Mouse (Mus musculus): ENCODE measurements around the gene Snf8. TPM values are rescaled to one million over a fixed set of nuclear protein-coding genes. Genes with fewer than 3 reads are reported as not detected.

Gene Snf8
- total and polyA plus RNA-seq, 3 experiments: 48.4 to 154 (median 62.3) TPM

- DNase-seq (ENCODE audit: low spot score) (no peak), ATAC-seq (ENCODE audit: extremely low read depth, insufficient number of reproducible peaks, low FRiP score, poor library complexity, severe bottlenecking) (no peak)
- H3K36me3 ChIP-seq (replicated peaks): peaks cover 30% of the 10 kb centered on the region
- peaks cover 31% of the 10 kb centered on the region for H3K4me1 ChIP-seq (ENCODE audit: insufficient read depth, low read depth, low read length)
- no peaks in the 10 kb centered on the region for H3K9me3 ChIP-seq (replicated peaks)
- peak overlapping the region; percentile 81 for H3K4me3 ChIP-seq (ENCODE audit: low read depth, low read length)
- H3K27me3 ChIP-seq (ENCODE audit: insufficient read depth, low read length): peaks cover 9% of the 10 kb centered on the region
- no peak for TF ChIP-seq TAL1 (conservative IDR thresholded peaks at IDR 0.05; ENCODE audit: low read depth, low read length)
- TF ChIP-seq GATA1 (IDR thresholded peaks at IDR 0.05; ENCODE audit: borderline replicate concordance, low read length): no peak
- TF ChIP-seq CTCF (IDR thresholded peaks at IDR 0.05; ENCODE audit: low read depth, low read length): no peak
- TF ChIP-seq POLR2AphosphoS5 (IDR thresholded peaks at IDR 0.05; ENCODE audit: insufficient replicate concordance, low read depth, low read length): no peak
- TF ChIP-seq GATA2 (IDR thresholded peaks at IDR 0.05; ENCODE audit: borderline replicate concordance, low read depth, low read length): no peak
Observed at GRCm38 (mm10) chr11:96034116-96034515, 569 bp upstream of the Snf8 start.

- TF ChIP-seq TAL1 (conservative IDR thresholded peaks at IDR 0.05; ENCODE audit: low read depth, low read length): no peak
- no peak for TF ChIP-seq CTCF (IDR thresholded peaks at IDR 0.05; ENCODE audit: low read depth, low read length)
- TF ChIP-seq GATA2 (IDR thresholded peaks at IDR 0.05; ENCODE audit: borderline replicate concordance, low read depth, low read length): no peak
- TF ChIP-seq POLR2AphosphoS5 (IDR thresholded peaks at IDR 0.05; ENCODE audit: insufficient replicate concordance, low read depth, low read length): no peak
- TF ChIP-seq GATA1 (IDR thresholded peaks at IDR 0.05; ENCODE audit: borderline replicate concordance, low read length): no peak
- ATAC-seq (ENCODE audit: extremely low read depth, insufficient number of reproducible peaks, low FRiP score, poor library complexity, severe bottlenecking): no peak
- DNase-seq (ENCODE audit: low spot score): no peak
- peaks cover 34% of the 10 kb centered on the region for H3K36me3 ChIP-seq (replicated peaks)
- no peaks in the 10 kb centered on the region for H3K9me3 ChIP-seq (replicated peaks)
- no peaks in the 10 kb centered on the region; the same call in 1 of the 2 replicates for H3K27me3 ChIP-seq (ENCODE audit: insufficient read depth, low read length)
- peaks cover 31% of the 10 kb centered on the region for H3K4me1 ChIP-seq (ENCODE audit: insufficient read depth, low read depth, low read length)
- H3K4me3 ChIP-seq (ENCODE audit: low read depth, low read length): peak overlapping the region; percentile 81
Observed at GRCm38 (mm10) chr11:96035133-96035532, 448 bp downstream of the Snf8 start.

- H3K4me3 ChIP-seq (ENCODE audit: low read depth, low read length): no peak overlapping the region
- H3K9me3 ChIP-seq (replicated peaks): no peaks in the 10 kb centered on the region
- no peak for TF ChIP-seq GATA1 (IDR thresholded peaks at IDR 0.05; ENCODE audit: borderline replicate concordance, low read length)
- TF ChIP-seq POLR2AphosphoS5 (IDR thresholded peaks at IDR 0.05; ENCODE audit: insufficient replicate concordance, low read depth, low read length): no peak
- TF ChIP-seq GATA2 (IDR thresholded peaks at IDR 0.05; ENCODE audit: borderline replicate concordance, low read depth, low read length): no peak
- TF ChIP-seq CTCF (IDR thresholded peaks at IDR 0.05; ENCODE audit: low read depth, low read length): no peak
- peaks cover 52% of the 10 kb centered on the region for H3K36me3 ChIP-seq (replicated peaks)
- no peak for ATAC-seq (ENCODE audit: extremely low read depth, insufficient number of reproducible peaks, low FRiP score, poor library complexity, severe bottlenecking)
- no peak for DNase-seq (ENCODE audit: low spot score)
- no peaks in the 10 kb centered on the region for H3K27me3 ChIP-seq (ENCODE audit: insufficient read depth, low read length)
- peaks cover 33% of the 10 kb centered on the region for H3K4me1 ChIP-seq (ENCODE audit: insufficient read depth, low read depth, low read length)
Observed at GRCm38 (mm10) chr11:96037499-96037898, 2.8 kb downstream of the Snf8 start.

- H3K4me1 ChIP-seq (ENCODE audit: insufficient read depth, low read depth, low read length): peaks cover 33% of the 10 kb centered on the region
- TF ChIP-seq CTCF (IDR thresholded peaks at IDR 0.05; ENCODE audit: low read depth, low read length): no peak
- TF ChIP-seq GATA1 (IDR thresholded peaks at IDR 0.05; ENCODE audit: borderline replicate concordance, low read length): no peak
- TF ChIP-seq GATA2 (IDR thresholded peaks at IDR 0.05; ENCODE audit: borderline replicate concordance, low read depth, low read length): no peak
- TF ChIP-seq TAL1 (conservative IDR thresholded peaks at IDR 0.05; ENCODE audit: low read depth, low read length): no peak
- TF ChIP-seq POLR2AphosphoS5 (IDR thresholded peaks at IDR 0.05; ENCODE audit: insufficient replicate concordance, low read depth, low read length): no peak
- no peak overlapping the region for H3K4me3 ChIP-seq (ENCODE audit: low read depth, low read length)
- DNase-seq (ENCODE audit: low spot score) (no peak), ATAC-seq (ENCODE audit: extremely low read depth, insufficient number of reproducible peaks, low FRiP score, poor library complexity, severe bottlenecking) (no peak)
- H3K36me3 ChIP-seq (replicated peaks): peaks cover 63% of the 10 kb centered on the region
- H3K27me3 ChIP-seq (ENCODE audit: insufficient read depth, low read length): no peaks in the 10 kb centered on the region
- H3K9me3 ChIP-seq (replicated peaks): no peaks in the 10 kb centered on the region
Observed at GRCm38 (mm10) chr11:96038560-96038959, 3.9 kb downstream of the Snf8 start.

- DNase-seq (ENCODE audit: low spot score) (no peak), ATAC-seq (ENCODE audit: extremely low read depth, insufficient number of reproducible peaks, low FRiP score, poor library complexity, severe bottlenecking) (no peak)
- no peak overlapping the region for H3K4me3 ChIP-seq (ENCODE audit: low read depth, low read length)
- TF ChIP-seq CTCF (IDR thresholded peaks at IDR 0.05; ENCODE audit: low read depth, low read length): no peak
- TF ChIP-seq GATA2 (IDR thresholded peaks at IDR 0.05; ENCODE audit: borderline replicate concordance, low read depth, low read length): no peak
- TF ChIP-seq GATA1 (IDR thresholded peaks at IDR 0.05; ENCODE audit: borderline replicate concordance, low read length): no peak
- no peak for TF ChIP-seq POLR2AphosphoS5 (IDR thresholded peaks at IDR 0.05; ENCODE audit: insufficient replicate concordance, low read depth, low read length)
- no peak for TF ChIP-seq TAL1 (conservative IDR thresholded peaks at IDR 0.05; ENCODE audit: low read depth, low read length)
- peaks cover 92% of the 10 kb centered on the region for H3K36me3 ChIP-seq (replicated peaks)
- peaks cover 22% of the 10 kb centered on the region for H3K4me1 ChIP-seq (ENCODE audit: insufficient read depth, low read depth, low read length)
- no peaks in the 10 kb centered on the region for H3K27me3 ChIP-seq (ENCODE audit: insufficient read depth, low read length)
- H3K9me3 ChIP-seq (replicated peaks): no peaks in the 10 kb centered on the region
Observed at GRCm38 (mm10) chr11:96044803-96045567, 10.3 kb downstream of the Snf8 start.

GRCm38 (mm10) chr11:96046028-96046427, 11.3 kb downstream of the Snf8 start:
- TF ChIP-seq CTCF (IDR thresholded peaks at IDR 0.05; ENCODE audit: low read depth, low read length): no peak
- TF ChIP-seq TAL1 (conservative IDR thresholded peaks at IDR 0.05; ENCODE audit: low read depth, low read length): no peak
- no peak for TF ChIP-seq GATA2 (IDR thresholded peaks at IDR 0.05; ENCODE audit: borderline replicate concordance, low read depth, low read length)
- TF ChIP-seq POLR2AphosphoS5 (IDR thresholded peaks at IDR 0.05; ENCODE audit: insufficient replicate concordance, low read depth, low read length): no peak
- no peak for TF ChIP-seq GATA1 (IDR thresholded peaks at IDR 0.05; ENCODE audit: borderline replicate concordance, low read length)
- Histone ChIP-seq H3K36me3 (replicated peaks) (peaks cover 95% of the 10 kb centered on the region), H3K27me3 (ENCODE audit: insufficient read depth, low read length) (no peaks in the 10 kb centered on the region), H3K4me3 (ENCODE audit: low read depth, low read length) (no peak overlapping the region), H3K4me1 (ENCODE audit: insufficient read depth, low read depth, low read length) (peaks cover 24% of the 10 kb centered on the region), H3K9me3 (replicated peaks) (no peaks in the 10 kb centered on the region)
- ATAC-seq (ENCODE audit: extremely low read depth, insufficient number of reproducible peaks, low FRiP score, poor library complexity, severe bottlenecking): no peak
- DNase-seq (ENCODE audit: low spot score): no peak
